Mouse (Mus musculus): ENCODE measurements around the gene Olfr1030. TPM values are rescaled to one million over a fixed set of nuclear protein-coding genes. Genes with fewer than 3 reads are reported as not detected.
"Not testable (repeated sequence)": the region's sequence is repeated elsewhere in the genome, so short reads cannot be mapped to it uniquely, and the experiment has no call there.

Olfr1030 gene
- not detected for polyA plus RNA-seq (2017; shearing (Covaris generic))

DNA sequence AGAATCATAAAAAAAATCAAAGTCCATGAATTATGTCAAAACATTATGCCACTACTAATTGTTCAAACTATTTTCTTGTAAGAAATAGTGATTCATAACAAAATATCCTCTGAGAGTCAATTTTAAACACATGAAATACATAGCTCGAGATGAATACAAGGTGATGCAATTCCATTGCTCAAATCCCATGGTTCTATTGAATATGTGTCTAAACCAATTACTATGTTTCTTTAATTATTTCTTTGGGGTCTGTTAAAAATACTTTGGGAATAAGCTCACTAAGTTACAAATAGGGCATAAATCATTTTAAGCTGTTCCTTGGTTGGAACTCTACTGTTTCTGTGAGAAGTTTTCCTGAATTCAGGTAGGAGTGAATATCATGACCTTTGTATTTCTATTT is at the start of gene Olfr1030:
TSS of gene Olfr1030 (plus strand) at position 301 of the 400 bp plus-strand sequence.
- no peak for ATAC-seq

DNA sequence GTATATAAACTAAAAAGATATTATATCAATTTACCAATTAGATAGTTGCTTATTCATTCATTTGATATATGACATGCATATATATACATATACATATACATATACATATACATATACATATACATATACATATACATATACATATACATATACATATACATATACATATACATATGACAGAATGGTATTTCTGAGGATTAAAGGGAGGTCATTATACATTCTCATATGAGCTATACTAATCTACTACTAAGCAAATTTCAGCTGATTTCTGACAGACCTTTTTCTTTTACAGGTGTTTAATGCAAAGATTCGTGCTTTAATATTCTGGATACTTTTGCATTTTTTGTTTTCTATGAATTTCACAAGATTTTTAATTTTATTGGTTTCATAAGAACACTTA is 28.9 kb upstream of the Olfr1030 start, which contains the start of gene Olfr1028:
TSS of gene Olfr1028 (plus strand) at position 301 of the 400 bp plus-strand sequence.
- no peak for ATAC-seq

DNA sequence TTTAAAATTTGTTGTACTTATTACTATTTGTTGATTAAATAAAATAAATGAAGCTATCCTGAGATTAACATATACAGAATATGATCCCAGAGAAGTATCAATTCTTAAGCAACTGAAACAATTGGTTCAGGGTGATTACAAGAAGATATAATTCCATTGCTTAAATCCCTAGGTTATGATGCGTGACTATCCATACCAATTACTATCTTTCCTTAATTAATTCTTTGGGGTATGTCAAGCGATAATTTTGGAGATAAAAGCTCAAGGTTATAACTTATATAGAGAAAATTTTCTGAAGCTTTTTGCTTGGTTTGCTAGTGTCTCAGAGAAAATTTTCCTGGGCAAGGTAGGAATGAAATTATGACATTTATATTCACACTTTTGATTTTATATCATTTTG is 5.5 kb upstream of the Olfr1030 start, which contains the start of gene Olfr1029:
TSS of gene Olfr1029 (plus strand) at position 301 of the 400 bp plus-strand sequence.
- ATAC-seq: no peak

DNA sequence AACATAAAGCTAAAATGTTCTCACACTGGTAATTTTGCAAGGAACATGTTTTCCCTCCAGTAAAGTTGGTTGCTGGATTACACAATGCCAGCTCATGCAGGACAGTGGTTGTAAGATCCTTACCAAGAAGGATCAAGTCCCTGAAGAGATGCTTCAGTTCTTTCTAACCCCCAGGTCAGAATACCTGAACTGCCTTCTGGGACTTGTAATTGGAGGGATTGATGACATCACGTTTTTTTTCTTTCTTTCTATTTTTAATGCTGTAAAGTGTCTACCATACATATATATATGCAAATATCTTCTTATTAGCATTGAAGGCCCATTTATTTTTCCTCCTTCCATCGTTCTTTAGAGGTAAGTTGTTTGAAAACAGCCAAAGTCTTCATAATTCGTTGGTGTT is 10.9 kb downstream of the Olfr1030 start, which contains the start of gene Olfr1031:
TSS of gene Olfr1031 (plus strand) at position 301 of the 400 bp plus-strand sequence.
- no peak for ATAC-seq

DNA sequence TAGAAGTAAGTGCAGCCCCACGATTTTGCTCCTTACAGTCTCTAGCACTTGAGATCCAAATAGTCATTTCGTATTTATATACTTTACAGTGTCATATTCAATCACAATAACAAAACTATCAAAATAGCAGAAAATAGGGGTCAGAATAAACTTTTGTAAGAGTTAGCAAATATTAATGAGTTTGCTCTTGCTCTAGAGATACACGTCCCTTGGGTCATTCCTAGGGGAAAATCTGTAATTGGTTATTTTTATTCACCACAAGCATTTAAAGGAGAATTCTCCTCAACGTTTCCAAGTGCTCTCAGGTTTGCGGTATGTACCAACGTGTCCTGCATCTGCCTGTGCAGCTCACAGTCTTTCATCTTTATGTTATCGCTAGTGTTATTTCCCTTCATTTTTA is 26.2 kb downstream of the Olfr1030 start, which contains the start of gene Olfr1032:
TSS of gene Olfr1032 (plus strand) at position 301 of the 400 bp plus-strand sequence.
- ATAC-seq: no peak

DNA sequence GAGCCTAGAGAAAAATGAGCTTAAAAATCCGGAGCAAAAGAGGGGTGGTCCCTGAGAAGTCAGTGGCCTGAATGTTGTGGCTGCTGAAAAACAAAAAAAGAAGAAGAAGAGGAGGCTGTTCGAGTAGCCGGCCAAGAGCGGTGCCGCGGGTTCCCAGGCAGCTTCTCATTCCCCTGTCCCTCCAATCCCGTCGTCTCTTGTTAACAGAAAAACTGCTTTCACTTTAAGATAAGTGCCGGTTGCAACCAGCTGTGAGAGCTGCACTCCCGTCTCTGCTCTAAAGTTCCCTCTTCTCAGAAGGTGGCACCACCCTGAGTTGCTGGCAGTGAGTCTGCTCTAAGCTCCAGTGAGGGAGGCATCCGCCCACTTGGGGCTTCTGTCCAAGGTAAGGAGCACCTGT is 41.3 kb downstream of the Olfr1030 start, which contains the start of gene Olfr1033:
TSS of gene Olfr1033 (plus strand) at position 228 of the 400 bp plus-strand sequence.
- ATAC-seq: not testable (repeated sequence)

DNA sequence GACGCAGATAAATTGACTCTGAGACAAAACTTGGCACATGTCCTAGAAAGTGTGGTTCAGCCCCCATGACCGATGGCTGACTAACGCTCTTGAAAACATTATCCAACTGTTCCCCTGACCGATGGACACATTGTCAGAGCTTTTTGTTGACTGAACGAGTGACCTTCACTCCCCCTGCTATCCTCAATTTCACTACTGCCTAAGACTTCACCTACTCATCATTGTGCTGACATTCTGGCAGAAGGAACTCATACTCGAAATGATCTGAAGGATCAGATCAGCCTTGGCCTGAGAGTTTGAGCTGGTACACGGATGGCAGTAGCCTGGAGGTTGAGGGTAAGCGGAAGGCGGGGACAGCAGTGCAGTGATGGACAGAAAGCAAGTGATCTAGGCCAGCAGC is 42.4 kb downstream of the Olfr1030 start:
- ATAC-seq: not testable (repeated sequence)

Other genes starting within 250 kb of the Olfr1030 start
- gene Olfr1012, start 216.5 kb upstream of the Olfr1030 start, polyA plus RNA-seq (2017; shearing (Covaris generic)): not detected
- gene Olfr1013, start 212.2 kb upstream of the Olfr1030 start, polyA plus RNA-seq (2017; shearing (Covaris generic)): not detected
- gene Olfr1014, start 206.6 kb upstream of the Olfr1030 start, polyA plus RNA-seq (2017; shearing (Covaris generic)): not detected
- gene Olfr1015, start 197.3 kb upstream of the Olfr1030 start, polyA plus RNA-seq (2017; shearing (Covaris generic)): not detected
- not detected for gene Olfr1016, start 176.7 kb upstream of the Olfr1030 start, polyA plus RNA-seq (2017; shearing (Covaris generic))
- not detected for gene Olfr1018, start 160.8 kb upstream of the Olfr1030 start, polyA plus RNA-seq (2017; shearing (Covaris generic))
- not detected for gene Olfr1019, start 133.8 kb upstream of the Olfr1030 start, polyA plus RNA-seq (2017; shearing (Covaris generic))
- gene Olfr1020, start 132.2 kb upstream of the Olfr1030 start, polyA plus RNA-seq (2017; shearing (Covaris generic)): not detected
- gene Olfr1022, start 110.7 kb upstream of the Olfr1030 start, polyA plus RNA-seq (2017; shearing (Covaris generic)): not detected
- gene Olfr1023, start 93.6 kb upstream of the Olfr1030 start, polyA plus RNA-seq (2017; shearing (Covaris generic)): not detected
- gene Olfr1024, start 74.2 kb upstream of the Olfr1030 start, polyA plus RNA-seq (2017; shearing (Covaris generic)): not detected
- not detected for gene Olfr1025-ps1, start 64.1 kb upstream of the Olfr1030 start, polyA plus RNA-seq (2017; shearing (Covaris generic))
- gene Olfr1026, start 57.7 kb upstream of the Olfr1030 start, polyA plus RNA-seq (2017; shearing (Covaris generic)): not detected
- not detected for gene Olfr1028, start 28.8 kb upstream of the Olfr1030 start, polyA plus RNA-seq (2017; shearing (Covaris generic))
- gene Olfr1029, start 5.4 kb upstream of the Olfr1030 start, polyA plus RNA-seq (2017; shearing (Covaris generic)): not detected
- gene Olfr1031, start 11.0 kb downstream of the Olfr1030 start, polyA plus RNA-seq (2017; shearing (Covaris generic)): not detected
- gene Olfr1032, start 26.3 kb downstream of the Olfr1030 start, polyA plus RNA-seq (2017; shearing (Covaris generic)): not detected
- 1 to 10 TPM in 1 of 3 experiments, not detected in 2; 1.2 TPM for gene Olfr1033, start 41.4 kb downstream of the Olfr1030 start, polyA plus RNA-seq (2017; shearing (Covaris generic))
- not detected for gene Olfr1034, start 66.6 kb downstream of the Olfr1030 start, polyA plus RNA-seq (2017; shearing (Covaris generic))
- not detected for gene Olfr1036, start 94.7 kb downstream of the Olfr1030 start, polyA plus RNA-seq (2017; shearing (Covaris generic))
- gene Olfr1037, start 108.1 kb downstream of the Olfr1030 start, polyA plus RNA-seq (2017; shearing (Covaris generic)): not detected
- gene Olfr1039, start 156.7 kb downstream of the Olfr1030 start, polyA plus RNA-seq (2017; shearing (Covaris generic)): not detected
- gene Olfr1040, start 167.5 kb downstream of the Olfr1030 start, polyA plus RNA-seq (2017; shearing (Covaris generic)): not detected
- not detected for gene Olfr1042, start 182.6 kb downstream of the Olfr1030 start, polyA plus RNA-seq (2017; shearing (Covaris generic))
- not detected for gene Olfr1043, start 188.2 kb downstream of the Olfr1030 start, polyA plus RNA-seq (2017; shearing (Covaris generic))
- gene Olfr1044, start 198.5 kb downstream of the Olfr1030 start, polyA plus RNA-seq (2017; shearing (Covaris generic)): not detected
- not detected for gene Olfr52, start 206.4 kb downstream of the Olfr1030 start, polyA plus RNA-seq (2017; shearing (Covaris generic))
- gene Olfr1045, start 223.7 kb downstream of the Olfr1030 start, polyA plus RNA-seq (2017; shearing (Covaris generic)): not detected
- gene Olfr1046, start 240.0 kb downstream of the Olfr1030 start, polyA plus RNA-seq (2017; shearing (Covaris generic)): not detected